Mouse (Mus musculus): ENCODE results near the gene Aoah.

DNA sequence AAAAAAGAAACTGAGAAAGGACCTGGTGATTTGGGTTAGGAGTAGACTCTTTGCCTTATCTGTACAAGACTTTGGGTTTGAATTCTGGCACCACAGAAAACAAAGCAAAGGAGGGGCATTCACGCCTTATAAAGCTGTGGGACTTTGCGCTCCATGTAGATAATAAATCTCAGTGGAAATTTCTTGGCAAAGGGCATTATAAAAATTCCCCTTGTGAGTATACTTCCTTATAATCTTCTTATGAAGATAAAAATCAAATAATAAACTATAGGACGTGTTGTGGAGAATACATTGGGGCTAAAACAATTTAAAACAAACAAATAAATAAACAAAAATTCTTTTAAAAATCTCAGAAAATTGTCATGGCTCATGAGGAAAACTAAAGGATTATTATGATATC lies 280.9 kb downstream of the Aoah start, which contains the start of gene Olfr1370:
- TF ChIP-seq CTCF (IDR thresholded peaks at IDR 0.05; ENCODE audit: extremely low read depth, insufficient read depth, insufficient read length, insufficient replicate concordance) (no peak), POLR2A (IDR thresholded peaks at IDR 0.05; ENCODE audit: low read depth, low read length) (no peak)
